Comparison of ENCODE assay signal across 8 mouse cellular contexts in genomic region chr12:112091054-112091453, GRCm38 (mm10). TPM values are rescaled to one million over a fixed set of nuclear protein-coding genes. Genes with fewer than 3 reads are reported as not detected.
DNase-seq lines count a peak whose midpoint lies in the region; ATAC-seq lines count a peak whose summit lies in the region.

No protein-coding gene starts in this region.

- no peaks in the 10 kb centered on the region for H3K36me3 ChIP-seq in midbrain, embryonic 13.5 days
- H3K36me3 ChIP-seq in stomach, embryonic 16.5 days (ENCODE audit: control insufficient read depth, insufficient read depth, low read length), result no peaks in the 10 kb centered on the region

- intact Hi-C loops in left cerebral cortex, postnatal 14 days (cut with DNase I), result loop anchor here (5.0 kb wide), 1 partner anchor 214 kb away; no protein-coding TSS in a partner anchor

- H3K9ac ChIP-seq in midbrain, embryonic 13.5 days (replicated peaks), result no peak overlapping the region
- no peak overlapping the region for H3K9ac ChIP-seq in stomach, embryonic 16.5 days (ENCODE audit: low read length)

- H3K27me3 ChIP-seq in midbrain, embryonic 13.5 days, result peaks cover 11% of the 10 kb centered on the region; the same call in 1 of the 2 replicates
- H3K27me3 ChIP-seq in stomach, embryonic 16.5 days (ENCODE audit: control insufficient read depth, insufficient read depth, low read length), result no peaks in the 10 kb centered on the region; the same call in 1 of the 2 replicates

- 9% methylated on average over 12 of the region's 12 CpGs for WGBS in midbrain, embryonic 13.5 days
- WGBS in stomach, embryonic 16.5 days, result 6% methylated on average over 12 of the region's 12 CpGs

- ATAC-seq in midbrain, embryonic 13.5 days, result no peak
- no peak for ATAC-seq in stomach, embryonic 16.5 days (ENCODE audit: insufficient read depth, low FRiP score)

- H3K4me3 ChIP-seq in midbrain, embryonic 13.5 days (replicated peaks), result no peak overlapping the region
- no peak overlapping the region for H3K4me3 ChIP-seq in stomach, embryonic 16.5 days (replicated peaks; ENCODE audit: low read length)

- DNase-seq in 416B (ENCODE audit: low read depth), result peak; percentile 65
- peak; percentile 70 for DNase-seq in adrenal gland, adult 2 months
- DNase-seq in embryo, embryonic 9.5 days (ENCODE audit: extremely low spot score), result peak; percentile 63
- peak; percentile 65 to 85 for DNase-seq in heart, adult 18-20 months
- peak; percentile 60 for DNase-seq in kidney, adult 11 months
- peak; percentile 82 to 89 for DNase-seq in left cerebral cortex, postnatal 14 days (ENCODE audit: low spot score in 2 of 2)

- H3K4me2 ChIP-seq in midbrain, embryonic 13.5 days (replicated peaks), result 0 out of 2 replicates have a peak overlapping the region, but pooled peaks have one; percentile 14
- H3K4me2 ChIP-seq in stomach, embryonic 16.5 days (ENCODE audit: low read depth, low read length), result peak overlapping the region; percentile 26; the same call in 1 of the 2 replicates

- peaks cover 4% of the 10 kb centered on the region; the same call in 1 of the 2 replicates for H3K4me1 ChIP-seq in midbrain, embryonic 13.5 days (replicated peaks)
- no peaks in the 10 kb centered on the region for H3K4me1 ChIP-seq in stomach, embryonic 16.5 days (ENCODE audit: control insufficient read depth, insufficient read depth, low read length)

- H3K27ac ChIP-seq in midbrain, embryonic 13.5 days, result no peak overlapping the region
- no peak overlapping the region for H3K27ac ChIP-seq in stomach, embryonic 16.5 days (ENCODE audit: low read length)

- H3K9me3 ChIP-seq in midbrain, embryonic 13.5 days, result no peaks in the 10 kb centered on the region
- H3K9me3 ChIP-seq in stomach, embryonic 16.5 days (replicated peaks; ENCODE audit: control insufficient read depth, low read length), result no peaks in the 10 kb centered on the region

RNA-seq across cellular contexts. Expression of gene Aspg, which starts 15.4 kb away (rescaled TPM):
- 10 to 100 TPM; 23.2 to 24.5 TPM for total RNA-seq in adrenal gland, adult 2 months (2021)
- 27.0 and 52.0 TPM in 2 replicates for polyA plus RNA-seq in adrenal gland, adult 2 months (2012; rRNA removed)
- 1 to 10 TPM in 1 of 2 experiments, under 1 TPM in 1; 0.17 to 4.3 TPM for total RNA-seq in heart, adult 18-20 months (2021)
- total RNA-seq in left cerebral cortex, postnatal 14 days (2021), result 1 to 10 TPM; 1.9 to 4.7 TPM
- 0.52 and 0.90 TPM in 2 replicates for polyA plus RNA-seq in midbrain, embryonic 13.5 days (2015; fragmentation: Nextera tagmentation; extraction: Ambion mirVana)
- 3.8 and 5.2 TPM in 2 replicates for polyA plus RNA-seq in stomach, embryonic 16.5 days (2015; fragmentation: Nextera tagmentation; extraction: Ambion mirVana)

RNA-seq across cellular contexts. Expression of gene Kif26a, which starts 55.0 kb away (rescaled TPM):
- 1 to 10 TPM; 6.1 to 9.5 TPM for total RNA-seq in adrenal gland, adult 2 months (2021)
- polyA plus RNA-seq in adrenal gland, adult 2 months (2012; rRNA removed), result 11.8 and 17.0 TPM in 2 replicates
- 1 to 10 TPM; 8.1 to 8.3 TPM for total RNA-seq in heart, adult 18-20 months (2021)
- total RNA-seq in left cerebral cortex, postnatal 14 days (2021), result 1 to 10 TPM; 5.8 to 8.1 TPM
- 7.0 and 11.4 TPM in 2 replicates for polyA plus RNA-seq in midbrain, embryonic 13.5 days (2015; fragmentation: Nextera tagmentation; extraction: Ambion mirVana)
- 2.6 and 3.5 TPM in 2 replicates for polyA plus RNA-seq in stomach, embryonic 16.5 days (2015; fragmentation: Nextera tagmentation; extraction: Ambion mirVana)

Comparison
In these comparisons a context has a peak if more than half of its experiments do, and no peak if none do; other contexts are left out.
1. RNA of gene Aspg, which starts 15.4 kb away (total RNA-seq): 23.2 to 24.5 TPM in adrenal gland, adult 2 months; 1.9 to 4.7 TPM in left cerebral cortex, postnatal 14 days and 0.17 to 4.3 TPM in heart, adult 18-20 months; every median in the first group is over 4 times any median in the second.
2. Peak in every context shown above with its lines, with median percentiles within 50 percentile points of each other: DNase-seq.